Mouse (Mus musculus): ENCODE measurements around the gene Timm8a1. TPM values are rescaled to one million over a fixed set of nuclear protein-coding genes. Genes with fewer than 3 reads are reported as not detected.

The Timm8a1 gene
- polyA plus RNA-seq, 1 experiment from 2014 or later: 24.9 TPM

DNA sequence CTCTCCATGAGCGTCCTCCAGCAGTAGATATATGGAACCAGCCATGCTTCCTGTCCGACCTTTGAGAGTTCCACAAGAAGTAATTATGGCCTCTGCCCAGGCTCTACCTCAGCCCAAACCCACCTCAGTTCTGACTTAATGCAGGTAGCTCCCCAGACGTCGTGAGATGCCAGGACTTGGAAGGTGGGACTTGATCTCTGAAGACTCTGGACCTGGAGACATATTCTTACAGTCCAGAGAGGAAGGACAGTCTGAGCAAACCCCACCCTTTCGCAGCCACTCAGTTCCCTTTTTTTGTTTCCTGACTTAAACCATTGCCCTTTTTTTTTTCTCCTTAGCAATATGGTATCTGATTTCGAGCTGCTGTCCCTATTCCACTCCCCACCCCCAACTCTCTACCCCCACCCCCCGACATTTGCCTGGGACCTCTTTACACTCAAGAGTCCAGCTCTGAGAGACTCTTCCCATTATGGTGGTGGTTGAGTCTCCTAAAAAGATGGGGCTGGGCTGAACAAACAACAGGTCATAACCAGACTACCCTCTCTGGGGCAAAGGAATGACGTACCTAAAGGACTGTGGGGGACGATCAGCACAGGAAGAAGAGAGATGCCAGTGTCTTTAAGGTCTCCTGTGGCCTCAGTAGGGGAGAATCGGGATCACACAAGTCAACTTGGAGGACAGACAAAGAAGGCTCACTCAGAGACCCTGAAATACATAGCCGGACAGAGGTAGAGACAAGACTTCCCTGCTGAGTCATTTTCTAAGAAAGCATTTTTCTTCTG lies 41.4 kb upstream of the Timm8a1 start, which contains the start of gene Btk:
TSS of gene Btk (minus strand) at position 683 of the 782 bp plus-strand sequence.
- Histone ChIP-seq H3K36me3 (ENCODE audit: insufficient read depth, low read length) (no peaks in the 10 kb centered on the region), H3K4me1 (ENCODE audit: insufficient read depth, low read depth, low read length) (no peaks in the 10 kb centered on the region), H3K27me3 (replicated peaks; ENCODE audit: insufficient read depth, low read length) (no peaks in the 10 kb centered on the region), H3K4me3 (ENCODE audit: low read depth, low read length) (no peak within 1 kb of the TSS), H3K9me3 (ENCODE audit: low read length) (no peaks in the 10 kb centered on the region), H3K9ac (replicated peaks; ENCODE audit: low read depth) (no peak within 1 kb of the TSS), H3K4me2 (replicated peaks; ENCODE audit: low read depth, low read length) (no peak within 1 kb of the TSS), H3K27ac (ENCODE audit: low read length) (no peak within 1 kb of the TSS)
- DNase-seq (ENCODE audit: low spot score) (no peak), ATAC-seq (no peak)
- TF ChIP-seq EP300 (IDR thresholded peaks at IDR 0.05) (no peak), CTCF (IDR thresholded peaks at IDR 0.05) (no peak)
- WGBS: 76% methylated on average over 11 of the region's 11 CpGs

DNA sequence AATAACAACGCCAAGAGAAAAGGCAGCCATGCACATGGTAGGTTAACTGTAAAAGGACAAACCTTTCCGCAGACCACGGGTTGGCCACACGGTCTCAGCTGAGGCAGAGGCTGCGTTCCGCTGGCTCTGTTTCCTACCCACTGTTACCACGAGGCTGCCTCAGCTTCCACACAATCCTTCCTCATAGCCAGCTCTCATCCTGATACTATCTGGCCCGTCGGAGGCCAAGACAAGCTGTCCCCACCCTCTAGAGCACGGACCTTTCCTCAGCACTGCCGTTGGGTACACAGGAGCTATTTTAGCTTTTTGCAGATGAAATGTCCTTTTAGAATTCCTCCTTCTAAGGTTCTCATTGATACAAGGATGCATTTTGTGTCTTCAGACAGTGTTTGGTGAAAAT lies 40.6 kb upstream of the Timm8a1 start:
- Histone ChIP-seq H3K9ac (replicated peaks; ENCODE audit: low read depth) (no peak overlapping the region), H3K9me3 (ENCODE audit: low read length) (no peaks in the 10 kb centered on the region), H3K4me3 (ENCODE audit: low read depth, low read length) (no peak overlapping the region), H3K4me1 (ENCODE audit: insufficient read depth, low read depth, low read length) (no peaks in the 10 kb centered on the region), H3K4me2 (replicated peaks; ENCODE audit: low read depth, low read length) (no peak overlapping the region), H3K27ac (ENCODE audit: low read length) (no peak overlapping the region), H3K36me3 (ENCODE audit: insufficient read depth, low read length) (no peaks in the 10 kb centered on the region), H3K27me3 (replicated peaks; ENCODE audit: insufficient read depth, low read length) (no peaks in the 10 kb centered on the region)
- ATAC-seq: no peak
- TF ChIP-seq CTCF (IDR thresholded peaks at IDR 0.05) (no peak), EP300 (IDR thresholded peaks at IDR 0.05) (no peak)
- 73% methylated on average over 11 of the region's 11 CpGs for WGBS
- DNase-seq (ENCODE audit: low spot score): no peak

DNA sequence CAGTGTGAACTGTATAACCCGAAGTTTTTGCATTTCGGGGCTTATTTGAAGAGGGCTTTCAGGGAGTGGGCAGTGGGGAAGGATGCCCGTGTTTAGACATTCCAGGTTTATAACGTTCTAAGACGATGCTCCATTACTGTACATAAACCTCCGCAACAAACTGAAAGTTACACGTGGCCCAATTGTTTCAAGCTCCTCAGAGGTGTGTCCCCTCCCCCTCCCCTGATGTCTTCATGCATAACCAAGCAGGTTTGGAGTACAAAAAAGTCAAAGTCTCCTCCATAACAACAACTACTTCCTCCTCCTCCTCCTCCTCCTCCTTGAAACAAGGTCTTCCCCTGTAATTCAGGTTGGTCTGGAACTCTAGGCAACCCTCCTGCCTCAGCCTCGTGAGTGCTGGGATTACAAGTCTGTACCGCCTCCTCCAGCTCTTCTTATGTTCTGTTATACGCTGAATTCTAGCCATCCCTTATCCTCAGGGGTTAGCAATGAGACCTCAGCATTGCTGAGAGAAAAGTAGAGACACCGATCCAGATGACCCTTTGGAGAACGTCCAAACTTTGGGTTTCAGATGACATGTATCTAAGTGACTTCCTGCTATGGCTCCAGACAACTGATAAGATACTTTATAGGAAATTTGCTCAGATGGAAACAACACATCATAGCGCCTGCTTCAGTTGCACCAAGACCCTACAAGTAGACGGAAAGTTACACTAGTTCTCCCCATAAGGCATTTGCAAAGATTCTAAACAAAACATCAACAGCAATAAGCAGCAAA lies 39.1 kb upstream of the Timm8a1 start:
- Histone ChIP-seq H3K9ac (replicated peaks; ENCODE audit: low read depth) (no peak overlapping the region), H3K27me3 (replicated peaks; ENCODE audit: insufficient read depth, low read length) (no peaks in the 10 kb centered on the region), H3K27ac (ENCODE audit: low read length) (no peak overlapping the region), H3K4me3 (ENCODE audit: low read depth, low read length) (no peak overlapping the region), H3K4me1 (ENCODE audit: insufficient read depth, low read depth, low read length) (no peaks in the 10 kb centered on the region), H3K9me3 (ENCODE audit: low read length) (no peaks in the 10 kb centered on the region), H3K36me3 (ENCODE audit: insufficient read depth, low read length) (no peaks in the 10 kb centered on the region), H3K4me2 (replicated peaks; ENCODE audit: low read depth, low read length) (no peak overlapping the region)
- TF ChIP-seq CTCF (IDR thresholded peaks at IDR 0.05): no peak
- TF ChIP-seq EP300 (IDR thresholded peaks at IDR 0.05): no peak
- 81% methylated on average over 14 of the region's 14 CpGs for WGBS
- no peak for ATAC-seq
- no peak for DNase-seq (ENCODE audit: low spot score)

DNA sequence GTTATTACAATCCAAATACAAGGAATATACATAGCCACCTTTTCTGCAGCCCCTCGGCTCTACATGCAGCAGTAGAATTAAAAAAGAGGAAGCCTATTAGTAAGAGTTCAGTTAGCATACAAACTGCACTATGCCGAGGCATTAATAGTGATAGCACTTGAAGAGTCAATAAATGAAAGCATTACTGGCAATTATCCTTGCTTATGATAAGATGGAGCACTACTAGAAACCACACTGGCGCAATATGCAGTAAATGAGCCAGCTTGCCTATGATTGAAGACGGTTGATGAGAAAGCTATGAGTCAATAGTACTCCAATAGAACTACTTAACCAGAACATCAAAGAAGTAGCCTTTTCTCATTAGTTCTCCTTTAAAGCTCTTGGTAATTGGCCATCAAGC lies 36.2 kb upstream of the Timm8a1 start:
- ATAC-seq (no peak), DNase-seq (ENCODE audit: low spot score) (no peak)
- H3K9me3 ChIP-seq (ENCODE audit: low read length): no peaks in the 10 kb centered on the region
- no peak overlapping the region for H3K4me3 ChIP-seq (ENCODE audit: low read depth, low read length)
- no peaks in the 10 kb centered on the region for H3K4me1 ChIP-seq (ENCODE audit: insufficient read depth, low read depth, low read length)
- no peaks in the 10 kb centered on the region for H3K27me3 ChIP-seq (replicated peaks; ENCODE audit: insufficient read depth, low read length)
- no peak overlapping the region for H3K9ac ChIP-seq (replicated peaks; ENCODE audit: low read depth)
- 79% methylated on average over 4 of the region's 4 CpGs for WGBS
- H3K36me3 ChIP-seq (ENCODE audit: insufficient read depth, low read length): no peaks in the 10 kb centered on the region
- H3K4me2 ChIP-seq (replicated peaks; ENCODE audit: low read depth, low read length): no peak overlapping the region
- no peak overlapping the region for H3K27ac ChIP-seq (ENCODE audit: low read length)
- no peak for TF ChIP-seq EP300 (IDR thresholded peaks at IDR 0.05)
- no peak for TF ChIP-seq CTCF (IDR thresholded peaks at IDR 0.05)

DNA sequence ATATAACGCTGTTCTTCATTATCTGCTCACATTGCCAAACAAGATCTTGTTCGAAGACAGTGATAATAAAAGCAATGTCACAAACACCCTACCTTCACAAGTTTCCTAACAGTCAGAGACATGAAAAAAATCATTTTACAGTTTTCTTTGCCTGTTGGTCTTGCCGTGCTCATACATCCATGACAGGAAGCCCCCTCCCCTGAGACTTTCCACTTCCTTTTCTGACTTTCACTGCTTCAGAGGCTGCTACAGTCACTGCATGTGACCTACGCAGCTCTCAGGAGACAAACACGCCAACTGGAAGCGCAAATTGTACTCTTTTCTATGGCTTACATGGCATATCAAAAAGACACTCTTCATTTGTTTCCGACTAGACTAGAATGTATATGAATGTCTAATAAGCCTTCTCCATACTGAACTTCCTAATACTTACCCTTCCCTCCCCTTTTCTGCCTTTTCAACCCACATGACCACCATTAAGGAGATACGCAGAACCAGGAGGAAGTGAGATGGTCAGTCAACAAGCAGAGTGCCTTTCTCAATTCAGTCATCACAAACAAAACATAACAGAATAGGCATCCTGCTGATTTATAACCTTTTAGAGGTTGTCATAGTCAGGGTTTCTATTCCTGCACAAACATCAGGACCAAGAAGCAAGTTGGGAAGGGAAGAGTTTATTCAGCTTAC lies 25.0 kb upstream of the Timm8a1 start:
- Histone ChIP-seq H3K27me3 (replicated peaks; ENCODE audit: insufficient read depth, low read length) (no peaks in the 10 kb centered on the region), H3K4me3 (ENCODE audit: low read depth, low read length) (no peak overlapping the region), H3K27ac (ENCODE audit: low read length) (no peak overlapping the region), H3K4me1 (ENCODE audit: insufficient read depth, low read depth, low read length) (no peaks in the 10 kb centered on the region), H3K9me3 (ENCODE audit: low read length) (no peaks in the 10 kb centered on the region), H3K9ac (replicated peaks; ENCODE audit: low read depth) (no peak overlapping the region), H3K4me2 (replicated peaks; ENCODE audit: low read depth, low read length) (no peak overlapping the region), H3K36me3 (ENCODE audit: insufficient read depth, low read length) (no peaks in the 10 kb centered on the region)
- TF ChIP-seq EP300 (IDR thresholded peaks at IDR 0.05) (no peak), CTCF (IDR thresholded peaks at IDR 0.05) (no peak)
- 75% methylated on average over 8 of the region's 8 CpGs for WGBS
- ATAC-seq: no peak
- DNase-seq (ENCODE audit: low spot score): no peak

DNA sequence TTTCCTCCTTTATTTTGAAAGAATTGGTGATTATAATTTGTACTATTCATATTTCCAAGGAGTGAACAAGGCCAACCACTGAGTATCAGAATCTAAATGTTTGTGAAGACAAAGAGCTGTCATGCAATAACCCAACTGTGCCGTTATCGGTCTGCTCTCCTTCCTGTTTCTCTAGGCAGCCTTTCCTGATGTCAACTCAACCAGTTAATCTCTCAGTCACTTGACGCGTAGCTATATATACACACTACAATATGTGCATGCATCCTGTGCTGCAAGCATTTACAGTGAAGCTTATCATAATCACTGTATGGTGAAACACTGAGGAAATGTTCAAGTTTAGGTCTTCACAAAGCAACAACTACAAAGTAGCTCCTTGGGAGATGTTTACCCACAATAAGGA lies 22.7 kb upstream of the Timm8a1 start:
- Histone ChIP-seq H3K4me2 (replicated peaks; ENCODE audit: low read depth, low read length) (no peak overlapping the region), H3K4me3 (ENCODE audit: low read depth, low read length) (no peak overlapping the region), H3K9me3 (ENCODE audit: low read length) (no peaks in the 10 kb centered on the region), H3K27ac (ENCODE audit: low read length) (no peak overlapping the region), H3K9ac (replicated peaks; ENCODE audit: low read depth) (no peak overlapping the region), H3K4me1 (ENCODE audit: insufficient read depth, low read depth, low read length) (no peaks in the 10 kb centered on the region), H3K36me3 (ENCODE audit: insufficient read depth, low read length) (no peaks in the 10 kb centered on the region), H3K27me3 (replicated peaks; ENCODE audit: insufficient read depth, low read length) (no peaks in the 10 kb centered on the region)
- 65% methylated on average over 4 of the region's 4 CpGs for WGBS
- DNase-seq (ENCODE audit: low spot score): no peak
- ATAC-seq: no peak
- TF ChIP-seq CTCF (IDR thresholded peaks at IDR 0.05) (no peak), EP300 (IDR thresholded peaks at IDR 0.05) (no peak)

Data from lung, postnatal 0 days (tissue).